9 mouse cellular contexts compared by ENCODE assay signal in genomic region chr11:19965037-19965611, GRCm38 (mm10). TPM values are rescaled to one million over a fixed set of nuclear protein-coding genes. Genes with fewer than 3 reads are reported as not detected.
DNase-seq lines count a peak whose midpoint lies in the region; ATAC-seq lines count a peak whose summit lies in the region.
"Had no signal": no experiment of that assay in that cellular context is flagged by ENCODE, and none has a peak within 500 bp of the region (broad histone marks: within the 10 kb centered on the region; RNA-seq: fewer than 3 reads in every experiment).

No protein-coding gene starts in this region.

- DNase-seq in gastrocnemius, postnatal 14 days = peak; percentile 39
- no peak for DNase-seq in gastrocnemius, postnatal 10 days
- peak; percentile 59 for DNase-seq in ZHBTc4 (ENCODE audit: low read depth, low spot score)
- peak; percentile 55 to 65 for DNase-seq in heart, postnatal 14 days
- no peak for DNase-seq in liver, embryonic 13.5 days
- DNase-seq in thymus, postnatal 36 days = no peak
- no peak for DNase-seq in urinary bladder, postnatal 10 days (ENCODE audit: low spot score)
- DNase-seq in adrenal gland, adult 18-20 months (ENCODE audit: low spot score in 2 of 2) = no peak
- DNase-seq: cerebellum, adult 9-11 months had no signal

- H3K36me3 ChIP-seq in liver, embryonic 13.5 days = no peaks in the 10 kb centered on the region

- H3K4me1 ChIP-seq in liver, embryonic 13.5 days (replicated peaks) = peaks cover 69% of the 10 kb centered on the region

- WGBS in liver, embryonic 13.5 days (ENCODE audit: insufficient replicate concordance) = 54% methylated on average over 16 of the region's 16 CpGs

- 0 out of 2 replicates have a peak overlapping the region, but pooled peaks have one; percentile 23 for H3K4me2 ChIP-seq in liver, embryonic 13.5 days

- ATAC-seq in liver, embryonic 13.5 days (ENCODE audit: low read depth) = no peak

- H3K4me3 ChIP-seq in liver, embryonic 13.5 days (replicated peaks) = no peak overlapping the region

- intact Hi-C loops in gastrocnemius, postnatal 14 days (cut with DNase I; ENCODE audit: low total_unique reads) = no loop called here
- intact Hi-C loops in heart, postnatal 14 days (cut with DNase I) = loop anchor here (5.0 kb wide), 1 partner anchor 133 kb away; no protein-coding TSS in a partner anchor

- H3K27me3 ChIP-seq in liver, embryonic 13.5 days = no peaks in the 10 kb centered on the region

- no peak overlapping the region for H3K9ac ChIP-seq in liver, embryonic 13.5 days

- H3K9me3 ChIP-seq in liver, embryonic 13.5 days (replicated peaks) = no peaks in the 10 kb centered on the region

- H3K27ac ChIP-seq in liver, embryonic 13.5 days = peak overlapping the region; percentile 70

RNA-seq across cellular contexts. Expression of gene Spred2, which starts 40.9 kb away (rescaled TPM):
- 10 to 100 TPM; 12.3 to 14.3 TPM for total RNA-seq in gastrocnemius, postnatal 14 days (2021)
- total RNA-seq in gastrocnemius, postnatal 10 days (2021) = 10 to 100 TPM; 17.3 to 19.4 TPM
- total RNA-seq in heart, postnatal 14 days (2021) = 10 to 100 TPM; 27.1 to 27.3 TPM
- 2.3 and 2.5 TPM in 2 replicates for polyA plus RNA-seq in liver, embryonic 13.5 days (2015; fragmentation: Nextera tagmentation; extraction: Ambion mirVana)
- total RNA-seq in adrenal gland, adult 18-20 months (2021) = 10 to 100 TPM; 21.4 to 33.5 TPM

Comparison
In these comparisons a context has a peak if more than half of its experiments do, and no peak if none do; other contexts are left out.
1. DNase-seq: peak in gastrocnemius, postnatal 14 days (single experiment), ZHBTc4 (single experiment) and heart, postnatal 14 days (2 of 2); none in gastrocnemius, postnatal 10 days (single experiment), liver, embryonic 13.5 days (single experiment), thymus, postnatal 36 days (0 of 2), urinary bladder, postnatal 10 days (single experiment) and adrenal gland, adult 18-20 months (0 of 2).